Mouse (Mus musculus) neutrophil, adult 5-6 weeks (primary cell): ENCODE results near the gene Ado. TPM values are rescaled to one million over a fixed set of nuclear protein-coding genes. Genes with fewer than 3 reads are reported as not detected.

Source experiments
- ATAC-seq: fragments of 151-379, 151-347 bp; 2 replicates; pipeline ENCODE4 v1.8.0; 2017; ENCODE audit warnings: mild to moderate bottlenecking, moderate TSS enrichment; ENCODE audit not compliant: insufficient number of reproducible peaks, poor library complexity, low FRiP score, severe bottlenecking; ENCODE audit errors: extremely low read depth
- total RNA-seq: library from RNA; stranded (forward); fragments of 200-1000 nt; gene quantifications from 2 replicates; pipeline ENCODE4 v1.2.3, GENCODE M21; 2017

Ado gene
- total RNA-seq, 1 experiment from 2014 or later = 15.0 TPM

GRCm38 (mm10) chr10:67538106-67538505 lies 10.6 kb downstream of the Ado start:
- ATAC-seq = no peak

DNA sequence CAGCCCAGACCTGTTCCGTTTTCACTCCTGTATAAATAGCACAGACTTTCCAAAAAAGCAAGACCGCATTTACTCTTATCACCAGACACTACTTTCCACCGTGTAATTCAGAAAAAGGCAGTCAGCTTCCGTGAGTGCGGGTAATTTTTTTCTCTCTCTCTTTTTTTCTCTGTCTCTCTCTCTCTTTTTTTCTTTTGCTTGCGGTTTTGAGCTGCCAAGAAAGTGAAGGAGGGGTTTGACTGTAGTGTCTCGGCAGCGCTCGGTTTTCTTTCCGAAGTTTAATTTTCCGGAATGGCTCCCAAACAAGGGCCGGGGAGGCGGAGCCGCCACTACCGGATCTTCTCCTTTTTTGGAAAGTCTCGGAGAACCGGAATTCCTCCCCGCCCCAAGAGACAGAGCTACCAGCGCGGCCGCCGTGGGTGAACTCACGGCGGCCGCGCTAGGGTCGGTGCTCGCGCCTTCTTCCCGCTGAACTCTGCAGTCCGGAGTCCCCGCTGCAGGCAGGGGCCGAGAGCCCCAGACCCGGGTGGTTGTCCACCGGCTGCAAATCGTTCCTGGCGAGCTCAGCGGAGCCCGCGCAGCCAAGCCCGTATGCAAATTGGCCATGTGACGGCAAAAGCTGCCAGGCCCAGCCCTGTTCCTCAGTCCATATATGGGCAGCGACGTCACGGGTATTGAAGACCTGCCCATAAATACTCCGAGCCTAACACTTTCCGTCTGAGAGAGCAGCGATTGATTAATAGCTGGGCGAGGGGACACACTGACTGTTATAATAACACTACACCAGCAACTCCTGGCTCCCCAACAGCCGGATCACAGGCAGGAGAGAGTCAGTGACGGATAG lies 11.4 kb downstream of the Ado start:
- ATAC-seq = peak; percentile 75

GRCm38 (mm10) chr10:67536621-67537141 lies 12.1 kb downstream of the Ado start:
- peak; percentile 25; the same call in 1 of the 2 replicates for ATAC-seq

GRCm38 (mm10) chr10:67535972-67536371 lies 12.8 kb downstream of the Ado start:
- peak; percentile 52 for ATAC-seq

DNA sequence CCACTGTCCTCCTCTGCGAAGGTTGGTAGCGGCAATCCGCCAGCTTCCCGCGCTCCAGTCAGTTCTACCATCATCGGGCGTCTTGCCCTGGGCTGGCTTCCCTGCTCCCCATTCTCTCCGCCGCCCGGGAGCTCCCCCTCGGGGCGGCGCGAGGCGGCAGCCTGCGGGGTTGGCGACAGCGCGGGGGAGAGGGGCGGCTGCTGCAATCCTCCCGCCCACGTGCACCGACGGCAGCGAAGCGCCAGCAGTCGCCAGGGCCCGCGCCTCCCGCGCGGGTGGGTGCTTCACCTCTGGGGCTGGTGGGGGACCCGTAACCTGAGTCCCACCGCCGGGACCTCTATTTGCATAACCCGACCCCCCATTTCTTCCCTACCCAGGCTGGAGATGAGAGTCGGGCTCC lies 13.5 kb downstream of the Ado start, which contains the start of gene Egr2:
Egr2 (plus strand) TSS at position 220 of the 400 bp plus-strand sequence.
- ATAC-seq = no peak

GRCm38 (mm10) chr10:67529769-67530168 lies 19.0 kb downstream of the Ado start:
- ATAC-seq = no peak

GRCm38 (mm10) chr10:67526435-67526834 lies 22.3 kb downstream of the Ado start:
- no peak for ATAC-seq

DNA sequence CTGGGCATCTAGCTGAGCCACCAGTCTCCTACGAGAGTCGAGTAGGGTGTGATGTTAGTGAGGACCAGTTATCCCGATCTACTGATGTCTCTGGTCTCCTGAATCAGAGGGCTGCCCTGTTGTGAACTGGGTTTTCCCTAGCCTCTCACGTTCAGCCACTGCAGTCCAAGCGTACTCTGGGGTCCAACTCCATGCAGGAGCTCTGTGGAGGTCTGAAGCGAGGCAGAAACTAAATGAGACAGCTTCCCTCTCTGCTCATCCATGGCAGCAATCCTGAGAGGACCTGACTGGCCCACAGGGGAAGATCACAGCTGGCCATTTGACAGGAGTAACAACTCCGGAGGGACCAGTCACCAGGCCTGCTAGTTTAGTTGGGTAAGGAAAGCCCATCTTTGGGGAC lies 24.1 kb downstream of the Ado start:
- no peak for ATAC-seq

DNA sequence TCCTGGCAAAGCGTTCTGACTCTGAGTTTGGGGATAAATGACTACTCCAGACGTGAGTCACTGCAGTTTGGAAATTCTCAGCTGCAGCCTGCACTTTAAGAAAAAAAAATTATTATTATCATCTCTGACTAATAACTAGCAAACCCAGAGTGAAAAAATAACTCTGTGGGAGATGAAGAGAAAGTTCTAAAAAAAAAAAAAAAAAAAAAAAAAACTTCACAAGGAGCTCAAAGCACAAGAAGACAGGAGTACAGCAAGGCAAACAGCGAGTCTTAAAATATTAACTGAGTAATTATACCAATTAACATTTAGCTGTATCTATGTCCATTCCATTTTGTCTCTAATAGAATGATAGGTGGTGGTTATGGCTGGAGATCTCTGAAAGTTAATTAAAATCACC lies 24.6 kb downstream of the Ado start:
- no peak for ATAC-seq

DNA sequence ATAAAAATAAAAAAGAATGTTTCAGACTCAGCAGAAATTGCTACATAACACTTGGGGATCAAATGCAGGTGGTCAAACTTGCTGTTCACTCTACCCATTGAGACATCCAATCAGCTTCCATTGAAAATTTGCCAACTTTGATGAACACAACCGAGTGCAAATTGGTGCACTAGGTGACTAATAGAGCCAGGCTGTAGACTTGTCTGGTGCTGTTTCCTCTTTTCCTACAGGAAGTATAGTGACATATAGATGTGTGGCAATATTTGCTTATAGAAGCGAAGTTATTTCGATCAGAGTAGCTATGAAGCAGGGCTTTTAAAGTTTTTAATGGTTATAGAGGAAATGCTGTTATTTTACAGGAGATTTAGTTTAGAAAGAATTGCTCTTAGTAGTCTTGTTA lies 30.0 kb downstream of the Ado start:
- ATAC-seq = 0 out of 2 replicates have a peak, but pooled peaks have one; percentile 26

- ATAC-seq = no peak
Measured at GRCm38 (mm10) chr10:67512871-67513270, 35.9 kb downstream of the Ado start.

DNA sequence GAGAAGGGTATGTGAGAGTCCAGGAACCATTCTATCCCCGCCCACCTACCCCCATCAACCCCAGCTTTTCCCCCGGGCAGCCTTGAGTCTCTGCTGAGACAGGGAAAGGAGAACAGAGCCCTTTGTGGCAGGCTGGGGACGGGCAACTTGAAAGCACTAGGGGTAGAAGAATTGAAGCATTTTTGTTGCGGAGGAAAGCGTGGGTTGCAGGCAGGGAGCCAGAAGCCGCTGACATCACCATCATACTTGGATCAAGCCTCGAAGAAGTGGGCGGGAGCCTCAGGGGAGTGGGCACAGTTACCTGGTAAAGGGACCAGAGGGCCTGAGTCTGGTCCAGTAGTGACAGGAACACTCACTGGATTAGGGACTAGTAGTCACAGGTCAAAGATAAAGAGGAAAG lies 36.5 kb downstream of the Ado start:
- no peak for ATAC-seq

DNA sequence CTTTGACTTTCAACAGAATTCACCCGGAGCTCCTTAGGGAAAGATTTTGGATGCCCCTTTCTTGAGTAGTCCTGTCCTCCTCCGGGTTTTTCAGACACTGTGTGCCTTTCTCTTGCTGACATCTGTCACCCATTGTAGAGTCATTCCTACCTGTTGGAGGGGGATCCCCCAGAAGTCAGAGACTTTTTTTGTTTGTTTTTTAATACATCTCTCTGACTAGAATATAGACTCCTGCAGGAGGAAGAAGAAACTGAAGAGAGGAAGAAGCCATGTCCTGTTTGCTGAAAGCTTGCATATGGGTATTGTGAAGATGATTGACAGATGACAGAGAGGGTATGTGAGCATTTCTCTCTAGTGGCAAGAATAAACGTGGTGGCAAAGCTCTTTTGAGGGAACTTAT lies 43.5 kb downstream of the Ado start:
- ATAC-seq = no peak

GRCm38 (mm10) chr10:67504046-67504445 lies 44.7 kb downstream of the Ado start:
- ATAC-seq = no peak

- peak; percentile 40; the same call in 1 of the 2 replicates for ATAC-seq
Measured at GRCm38 (mm10) chr10:67503320-67503995, 45.3 kb downstream of the Ado start.

DNA sequence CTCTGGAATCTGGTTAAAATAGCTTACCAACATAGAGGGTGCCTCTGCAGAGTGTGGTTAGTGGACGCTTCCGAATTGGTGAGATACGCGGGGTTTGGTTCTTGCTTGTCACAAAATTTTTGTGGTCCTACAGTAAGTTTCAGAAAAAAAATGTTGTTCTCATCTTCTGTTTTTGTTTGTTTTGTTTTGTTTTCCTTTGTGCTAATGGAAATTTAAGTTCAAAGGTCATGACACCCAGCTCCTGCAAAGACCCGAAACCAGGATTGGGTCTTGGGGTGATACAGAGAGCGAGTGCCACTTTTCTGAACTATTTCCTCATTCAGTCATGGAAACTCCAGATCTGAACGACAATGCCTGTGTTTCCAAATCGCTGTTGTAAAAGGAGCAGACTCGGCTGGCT lies 50.8 kb downstream of the Ado start:
- no peak for ATAC-seq

DNA sequence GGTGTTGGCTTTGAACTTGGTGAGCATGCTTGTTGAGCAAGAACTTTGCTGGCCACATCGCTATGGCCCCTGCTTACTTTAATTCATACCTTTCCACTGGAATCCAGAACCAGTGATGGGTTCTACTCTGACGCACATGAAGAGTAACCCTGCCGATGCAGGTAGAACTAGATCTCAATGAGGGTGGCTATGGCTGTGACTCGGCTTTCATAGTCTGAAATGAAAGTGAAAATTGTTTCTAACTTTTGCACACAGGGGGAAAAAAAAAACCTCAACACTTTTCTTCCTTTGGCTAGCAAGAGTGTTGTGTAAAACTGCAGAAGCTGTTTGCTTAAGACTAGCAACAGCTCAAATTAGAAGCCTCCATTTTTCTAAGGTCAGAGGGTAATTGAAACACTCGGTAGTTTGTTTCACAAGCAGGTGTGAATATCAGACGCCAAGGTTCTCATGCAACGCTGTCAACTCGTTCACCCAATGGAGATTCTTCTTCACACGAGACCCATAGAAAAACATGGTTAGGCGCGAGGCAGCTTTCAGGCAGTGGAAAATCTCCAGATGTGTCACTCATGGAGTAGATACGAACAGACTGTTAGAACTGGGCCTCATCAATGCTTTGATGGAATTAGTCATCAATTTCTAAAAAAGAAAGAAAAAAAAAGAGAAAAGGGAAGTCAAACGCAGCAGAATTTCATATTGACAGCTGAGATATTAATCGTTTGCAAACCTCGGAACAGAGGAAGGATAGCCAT lies 51.4 kb downstream of the Ado start:
- no peak for ATAC-seq
